Mouse (Mus musculus) adrenal gland (tissue): ENCODE data around the gene Anapc7.

Experiments used
- intact Hi-C: fragments of 180-260 bp; cut with DNase I; formaldehyde crosslinking; loops from one replicate; pipeline ENCODE4 v1.15.1; 2025
- long read RNA-seq, 2 experiments: library from polyadenylated mRNA; unstranded; transcript quantifications; one replicate each; pipeline ENCODE4 v2.0.0; 2020; ENCODE audit warnings: borderline replicate concordance in 1 of 2; ENCODE audit not compliant: insufficient replicate concordance in 1 of 2

Gene Anapc7
- long read RNA-seq, experiment 1, transcript Anapc7-201 (11 exons, 2,751 nt), result major isoform, 35 of 41 reads
- long read RNA-seq, experiment 1, partial matches to known transcripts, result 4 of 41 reads
- long read RNA-seq, experiment 1, other reads (novel, unspliced or antisense), result 1 of 41 reads
- long read RNA-seq, experiment 2, transcript Anapc7-201 (11 exons, 2,751 nt), result major isoform, 27 of 33 reads
- long read RNA-seq, experiment 2, partial matches to known transcripts, result 4 of 33 reads
- long read RNA-seq, experiment 2, other reads (novel, unspliced or antisense), result 1 of 33 reads

- intact Hi-C loops, result loop anchor here (5.0 kb wide), 1 partner anchor 36 kb away; no protein-coding TSS in a partner anchor
These were observed at the start of gene Anapc7 for GRCm38 (mm10) chr5:122421271-122422068. Gene Anapc7 (plus strand): TSS chr5:122421693.

DNA sequence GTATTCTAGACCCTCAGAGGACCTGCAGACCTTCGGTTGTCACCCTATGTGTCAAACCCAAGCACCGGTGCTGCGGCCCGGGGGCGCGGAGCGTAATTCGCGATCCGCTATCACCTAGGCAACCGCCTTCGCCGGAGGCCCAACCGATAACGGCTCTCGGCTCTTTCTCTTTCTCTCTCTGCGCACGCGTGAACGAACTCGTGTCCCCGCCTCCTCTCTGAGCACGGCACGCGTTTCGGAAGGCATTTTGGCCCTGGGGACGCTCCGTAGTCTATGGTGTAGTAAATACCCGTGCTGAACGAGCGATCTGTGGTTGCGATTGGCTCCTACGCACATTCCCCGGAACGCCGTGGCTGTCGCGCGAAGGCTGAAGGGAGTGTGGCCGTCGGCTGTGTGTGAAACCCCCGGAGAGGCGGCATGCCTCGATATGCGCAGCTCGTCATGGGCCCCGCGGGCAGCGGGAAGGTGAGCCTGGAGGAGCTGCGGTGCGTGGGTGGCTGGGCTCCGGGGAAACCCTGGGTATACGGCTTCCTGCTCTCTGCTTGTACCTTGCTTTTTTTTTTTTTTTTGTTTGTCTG lies 49.2 kb upstream of the Anapc7 start, which contains the start of gene Fam216a:
Gene Fam216a (minus strand): TSS at position 173 of the 578 bp plus-strand sequence.
- intact Hi-C loops, result no loop called here

- intact Hi-C loops, result no loop called here
These were observed 48.6 kb upstream of the Anapc7 start for GRCm38 (mm10) chr5:122372878-122373277.

GRCm38 (mm10) chr5:122377101-122377833 lies 44.2 kb upstream of the Anapc7 start:
- intact Hi-C loops, result no loop called here

- intact Hi-C loops, result no loop called here
These were observed 43.3 kb upstream of the Anapc7 start for GRCm38 (mm10) chr5:122378171-122378570.

DNA sequence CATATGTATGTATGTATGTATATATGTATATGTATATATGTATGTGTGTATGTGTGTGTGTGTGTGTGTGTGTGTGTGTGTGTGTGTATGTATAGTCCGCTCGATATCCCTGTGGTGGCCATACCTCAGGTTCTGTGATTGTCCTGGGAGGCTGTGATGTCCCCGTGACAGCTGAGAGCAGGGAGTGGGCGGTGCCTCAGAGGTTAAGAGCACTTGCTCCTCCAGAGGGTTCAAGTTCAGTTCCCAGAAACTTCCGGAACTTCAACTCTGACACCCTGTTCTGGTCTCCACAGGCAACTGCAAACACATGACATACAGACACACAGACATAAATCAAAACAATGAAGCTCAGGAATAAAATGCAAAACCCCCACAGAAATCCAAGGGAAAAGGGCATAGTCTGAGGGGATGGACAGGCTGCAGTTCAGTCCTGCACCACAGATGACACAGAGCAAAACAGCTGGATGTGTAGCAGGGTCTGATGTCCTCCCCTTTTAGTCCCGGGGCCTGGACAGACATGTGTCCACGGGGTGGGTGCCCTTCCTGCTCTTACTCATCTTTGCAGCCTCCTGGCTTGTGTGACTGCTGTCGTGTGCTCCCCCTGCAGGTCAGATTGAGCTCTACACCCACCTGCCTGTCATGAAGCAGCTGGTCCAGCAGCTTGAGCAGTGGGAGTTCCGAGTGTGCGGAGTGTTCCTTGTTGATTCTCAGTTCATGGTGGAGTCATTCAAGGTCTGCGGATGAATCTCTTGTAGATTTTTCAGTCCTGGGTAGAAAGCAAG lies 41.9 kb upstream of the Anapc7 start:
- intact Hi-C loops, result no loop called here

- intact Hi-C loops, result loop anchor here (5.0 to 10.0 kb wide), 2 partner anchors 123 to 255 kb away; no protein-coding TSS in a partner anchor
These were observed 31.5 kb upstream of the Anapc7 start for GRCm38 (mm10) chr5:122390006-122390405.

DNA sequence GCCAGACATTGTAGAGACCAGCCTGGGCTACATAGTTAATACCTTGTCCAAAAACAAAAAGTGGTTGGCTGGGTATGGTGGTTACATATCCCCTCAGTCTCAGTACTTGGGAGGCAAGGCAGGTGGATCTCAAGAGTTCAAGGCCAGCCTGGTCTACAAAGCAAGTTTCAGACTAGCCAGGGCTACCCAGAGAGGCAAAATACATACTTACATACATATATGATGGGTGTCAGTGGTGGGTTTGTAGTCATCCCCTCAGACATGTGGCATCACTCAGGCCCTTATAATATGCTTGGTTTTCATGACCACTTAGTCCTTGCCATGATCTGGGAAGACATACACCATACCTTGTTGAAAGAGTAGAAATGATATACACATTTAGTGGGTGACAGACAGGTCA lies 30.8 kb upstream of the Anapc7 start:
- intact Hi-C loops, result loop anchor here (5.0 to 10.0 kb wide), 2 partner anchors 123 to 256 kb away; no protein-coding TSS in a partner anchor

GRCm38 (mm10) chr5:122391178-122391785 lies 30.2 kb upstream of the Anapc7 start:
- intact Hi-C loops, result loop anchor here (5.0 to 10.0 kb wide), 2 partner anchors 124 to 256 kb away; no protein-coding TSS in a partner anchor

- intact Hi-C loops, result loop anchor here (5.0 to 10.0 kb wide), 2 partner anchors 124 to 257 kb away; no protein-coding TSS in a partner anchor
These were observed 29.7 kb upstream of the Anapc7 start, which contains the start of gene Arpc3 for GRCm38 (mm10) chr5:122391786-122392180. Gene Arpc3 (plus strand): TSS chr5:122391878.

DNA sequence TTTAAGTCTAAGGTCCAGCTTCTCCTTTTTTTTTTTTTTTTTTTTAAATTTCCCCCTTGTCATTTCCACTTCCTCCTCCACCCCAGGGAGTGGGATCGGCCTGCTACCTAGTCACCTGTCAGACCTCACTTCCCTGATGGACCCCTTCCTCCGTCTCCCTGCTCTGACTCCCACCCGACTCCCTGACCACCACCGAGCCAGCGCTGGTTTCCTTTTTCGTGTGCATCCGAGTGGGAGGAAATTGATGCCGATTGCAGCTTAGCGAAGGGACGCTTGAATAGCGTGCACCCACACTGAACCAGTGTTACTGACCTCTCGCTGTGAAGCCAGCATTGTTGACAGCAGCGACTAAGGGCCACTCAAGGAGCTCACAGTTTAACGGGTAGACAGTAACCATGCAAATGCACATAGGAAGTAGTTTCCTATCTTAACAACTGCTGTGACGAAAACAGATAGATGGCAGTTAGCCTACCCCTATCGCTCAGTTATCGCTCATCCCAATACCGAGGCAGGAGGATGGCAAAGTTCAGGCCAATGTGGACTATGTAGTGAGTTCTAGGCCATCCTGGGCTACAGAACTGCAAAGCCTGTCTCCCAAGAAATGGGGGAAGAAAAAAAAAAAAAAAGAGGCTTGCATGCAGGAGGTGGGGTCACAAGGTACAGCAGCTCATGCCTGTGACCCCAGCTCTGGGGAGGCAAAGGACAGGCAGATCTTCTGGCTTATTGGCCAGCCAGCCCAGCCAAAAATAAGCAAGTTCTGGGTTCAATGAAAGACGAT lies 29.1 kb upstream of the Anapc7 start:
- intact Hi-C loops, result loop anchor here (5.0 to 10.0 kb wide), 2 partner anchors 125 to 258 kb away; no protein-coding TSS in a partner anchor

GRCm38 (mm10) chr5:122393887-122394286 lies 27.6 kb upstream of the Anapc7 start:
- intact Hi-C loops, result loop anchor here (5.0 to 10.0 kb wide), 2 partner anchors 127 to 259 kb away; no protein-coding TSS in a partner anchor

- intact Hi-C loops, result loop anchor here (10.0 kb wide), 1 partner anchor 262 kb away; no protein-coding TSS in a partner anchor
These were observed 24.7 kb upstream of the Anapc7 start for GRCm38 (mm10) chr5:122396791-122397190.

DNA sequence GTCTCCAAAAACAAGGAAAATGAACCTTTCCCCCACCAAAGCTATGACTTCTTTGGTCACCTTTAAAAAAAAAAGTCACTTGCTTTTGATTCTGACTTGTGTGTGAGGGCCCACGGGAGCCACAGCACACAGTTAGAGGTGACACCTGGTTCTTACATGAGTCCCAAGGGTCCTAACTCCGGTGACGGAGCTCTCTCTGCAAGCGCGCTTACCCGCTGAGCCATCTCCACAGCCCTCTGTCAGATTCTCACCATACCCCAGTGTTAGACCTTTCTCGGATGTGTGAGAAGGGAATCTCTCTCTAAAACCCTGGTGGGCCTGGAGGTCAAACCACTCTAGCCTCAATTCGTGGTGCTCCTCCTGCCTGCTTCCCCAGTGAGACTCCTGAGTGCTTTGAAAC lies 24.0 kb upstream of the Anapc7 start:
- intact Hi-C loops, result loop anchor here (10.0 kb wide), 1 partner anchor 263 kb away; no protein-coding TSS in a partner anchor

DNA sequence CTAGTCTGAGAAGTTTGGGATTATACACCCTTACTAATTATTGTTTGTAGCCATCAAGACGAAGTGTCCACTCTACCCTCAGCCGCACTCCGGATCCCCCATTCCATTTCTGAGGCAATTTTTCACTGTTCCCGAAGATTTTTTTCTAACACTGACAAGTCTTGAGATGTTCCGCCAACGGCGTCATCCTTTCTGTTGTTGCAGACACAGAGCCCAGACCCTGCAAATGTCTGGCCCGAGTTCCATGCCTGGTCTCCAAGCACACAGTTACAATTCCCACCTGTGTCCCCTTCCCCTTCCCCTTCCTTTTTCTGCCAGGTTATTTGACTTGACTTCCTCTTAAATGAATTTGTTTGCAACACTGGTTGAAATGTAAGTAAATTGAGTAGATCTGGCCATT lies 21.6 kb upstream of the Anapc7 start:
- intact Hi-C loops, result loop anchor here (5.0 to 10.0 kb wide), 3 partner anchors 227 to 327 kb away; no protein-coding TSS in a partner anchor

- intact Hi-C loops, result loop anchor here (5.0 kb wide), 2 partner anchors 227 to 327 kb away; no protein-coding TSS in a partner anchor
These were observed 20.7 kb upstream of the Anapc7 start for GRCm38 (mm10) chr5:122400628-122401302.

DNA sequence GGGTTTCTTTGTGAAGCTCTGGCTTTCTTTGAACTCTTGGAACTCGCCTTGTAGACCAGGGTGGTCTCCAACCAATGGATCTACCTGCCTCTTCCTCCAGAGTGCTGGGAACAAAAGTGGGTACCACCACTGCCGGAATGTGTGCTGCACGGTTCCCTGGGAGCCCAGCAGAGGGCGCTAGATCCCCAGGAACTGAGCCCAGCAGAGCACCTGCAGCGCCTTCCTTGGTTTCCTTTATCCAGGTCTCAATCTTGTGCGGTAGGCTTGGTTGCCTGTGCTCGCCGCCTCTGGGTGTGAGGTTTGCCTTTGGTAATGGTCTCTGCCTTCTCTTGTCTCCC lies 20.2 kb upstream of the Anapc7 start:
- intact Hi-C loops, result loop anchor here (5.0 kb wide), 2 partner anchors 226 to 326 kb away; no protein-coding TSS in a partner anchor

GRCm38 (mm10) chr5:122402160-122402559 lies 19.3 kb upstream of the Anapc7 start:
- intact Hi-C loops, result loop anchor here (5.0 kb wide), 2 partner anchors 225 to 325 kb away; no protein-coding TSS in a partner anchor
